Mouse (Mus musculus) left cerebral cortex, postnatal 25 days (tissue): ENCODE measurements around the gene Hoxb5. TPM values are rescaled to one million over a fixed set of nuclear protein-coding genes. Genes with fewer than 3 reads are reported as not detected.

ENCODE experiments used
- DNase-seq, 2 experiments: peaks; one replicate each; pipeline ENCODE4 v3.0.0; 2022; ENCODE audit warnings: low spot score in 2 of 2, mixed read lengths in 1 of 2
- intact Hi-C: fragments of 180-260 bp; cut with DNase I; formaldehyde crosslinking; loops from one replicate; pipeline ENCODE4 v1.15.1; 2025
- total RNA-seq, 2 experiments: library from RNA; stranded (reverse); gene quantifications; 2 replicates each; pipeline ENCODE4 v1.2.3; 2021

The Hoxb5 gene
- total RNA-seq, 2 experiments from 2014 or later, result not detected

- intact Hi-C loops, result loop anchor here (10.0 kb wide), 1 partner anchor 152 kb away; no protein-coding TSS in a partner anchor
- no peak for DNase-seq
These were observed 24.0 kb downstream of the Hoxb5 start for GRCm38 (mm10) chr11:96327122-96327521.

- intact Hi-C loops, result loop anchor here (10.0 kb wide), 1 partner anchor 153 kb away; no protein-coding TSS in a partner anchor
- no peak for DNase-seq
These were observed 24.6 kb downstream of the Hoxb5 start for GRCm38 (mm10) chr11:96327750-96328149.

DNA sequence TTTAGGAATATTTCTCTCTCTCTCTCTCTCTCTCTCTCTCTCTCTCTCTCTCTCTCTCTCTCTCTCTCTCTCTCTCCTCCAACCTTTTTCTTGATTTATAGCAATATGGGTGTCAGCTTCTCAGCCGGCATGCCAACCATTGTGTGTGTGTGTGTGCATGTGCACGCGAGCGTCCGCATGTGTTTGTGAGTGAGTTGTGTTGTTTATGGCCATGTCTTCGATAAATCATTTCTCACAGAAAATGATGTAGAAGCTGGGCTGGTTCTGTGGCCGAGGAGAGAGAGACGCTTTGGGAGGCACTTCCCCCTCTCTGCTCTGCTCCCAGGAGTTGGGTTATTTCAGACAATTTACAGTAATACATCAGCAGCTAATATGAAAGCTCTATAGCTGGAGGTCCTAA lies 25.5 kb downstream of the Hoxb5 start:
- intact Hi-C loops, result loop anchor here (10.0 kb wide), 1 partner anchor 154 kb away; no protein-coding TSS in a partner anchor
- DNase-seq, result no peak

- DNase-seq, result no peak
- intact Hi-C loops, result loop anchor here (10.0 kb wide), 1 partner anchor 417 kb away; the partner anchor contains the start of gene B4galnt2
These were observed 29.0 kb downstream of the Hoxb5 start for GRCm38 (mm10) chr11:96332105-96332504.

DNA sequence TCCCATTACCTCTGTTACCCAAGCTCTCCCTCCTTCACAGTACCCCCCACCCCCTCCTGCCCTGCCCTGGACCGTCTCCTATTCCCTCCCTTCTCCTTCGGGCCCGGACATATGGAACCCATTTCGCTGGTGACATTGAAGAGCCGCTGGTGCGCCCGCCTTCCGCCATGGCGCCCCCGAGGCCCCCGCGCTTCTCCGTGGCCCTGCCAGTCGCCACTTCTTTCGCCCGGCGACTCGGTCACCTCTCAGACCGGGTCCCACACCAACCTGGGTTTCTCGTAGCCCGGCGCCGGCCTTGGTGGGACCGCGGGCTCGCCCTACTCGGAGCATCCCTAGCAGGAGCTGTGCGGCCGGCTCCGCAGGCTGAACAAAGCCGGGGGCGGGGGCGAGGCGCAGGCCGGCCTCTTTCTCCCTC lies 29.5 kb downstream of the Hoxb5 start:
- intact Hi-C loops, result loop anchor here (10.0 kb wide), 1 partner anchor 418 kb away; the partner anchor contains the start of gene B4galnt2
- DNase-seq, result no peak

DNA sequence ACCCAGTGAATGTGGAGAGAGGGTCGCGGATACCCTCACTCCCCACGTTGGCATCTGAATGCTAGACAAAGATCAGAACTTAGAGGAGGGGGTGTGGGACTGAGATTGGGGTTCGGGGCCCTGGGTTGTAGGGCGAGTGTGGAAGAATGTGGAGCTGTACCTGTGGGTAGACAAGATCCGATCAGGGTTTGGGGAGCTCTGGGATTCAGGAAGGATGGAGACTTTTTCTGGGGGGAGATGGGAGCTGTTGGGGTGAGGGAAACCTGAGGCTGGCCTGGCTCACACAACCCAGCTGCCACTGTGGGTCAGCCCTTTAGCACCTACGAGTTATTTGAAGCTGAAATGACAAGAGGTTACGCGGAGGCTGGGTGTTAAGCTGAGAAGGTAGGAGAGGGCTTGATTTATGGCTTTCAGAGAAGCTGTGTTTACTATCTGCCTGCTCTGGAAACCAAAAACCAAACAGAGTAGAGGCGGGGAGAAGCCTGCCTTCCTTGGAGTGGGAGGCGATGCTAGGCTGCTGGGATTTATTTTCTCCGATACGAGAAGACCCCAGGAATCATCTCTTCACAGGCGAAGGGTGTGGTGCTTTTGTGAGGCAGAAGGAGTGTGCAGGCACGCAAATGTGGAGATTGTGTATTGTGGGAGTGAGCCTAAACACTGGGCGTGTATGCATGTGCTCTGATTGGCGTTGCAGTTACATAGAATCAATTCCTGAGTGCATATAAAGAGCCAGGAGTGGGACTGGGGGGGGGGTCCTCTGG lies 30.3 kb downstream of the Hoxb5 start:
- no peak for DNase-seq
- intact Hi-C loops, result loop anchor here (10.0 kb wide), 1 partner anchor 419 kb away; the partner anchor contains the start of gene B4galnt2

DNA sequence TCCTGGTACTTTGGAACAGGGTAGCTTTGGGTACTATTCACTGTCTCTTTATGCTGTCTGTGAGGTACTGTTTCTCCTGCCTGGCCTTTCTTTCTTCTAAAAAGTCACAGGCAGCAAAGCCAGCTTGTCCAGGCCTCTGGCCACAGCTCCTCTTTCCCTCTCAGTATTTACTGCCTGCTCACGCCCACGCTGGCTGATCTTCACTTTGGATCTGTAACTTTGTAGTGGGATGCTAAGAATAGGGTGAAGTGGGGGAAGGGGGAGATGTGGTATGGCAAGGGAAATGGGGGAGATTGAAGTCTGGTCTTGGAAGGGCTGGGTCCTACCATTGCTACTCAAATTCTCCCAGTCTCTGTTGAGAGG lies 30.8 kb downstream of the Hoxb5 start:
- no peak for DNase-seq
- intact Hi-C loops, result loop anchor here (10.0 kb wide), 1 partner anchor 419 kb away; the partner anchor contains the start of gene B4galnt2

GRCm38 (mm10) chr11:96334998-96335397 lies 31.9 kb downstream of the Hoxb5 start:
- intact Hi-C loops, result loop anchor here (10.0 kb wide), 1 partner anchor 420 kb away; the partner anchor contains the start of gene B4galnt2

DNA sequence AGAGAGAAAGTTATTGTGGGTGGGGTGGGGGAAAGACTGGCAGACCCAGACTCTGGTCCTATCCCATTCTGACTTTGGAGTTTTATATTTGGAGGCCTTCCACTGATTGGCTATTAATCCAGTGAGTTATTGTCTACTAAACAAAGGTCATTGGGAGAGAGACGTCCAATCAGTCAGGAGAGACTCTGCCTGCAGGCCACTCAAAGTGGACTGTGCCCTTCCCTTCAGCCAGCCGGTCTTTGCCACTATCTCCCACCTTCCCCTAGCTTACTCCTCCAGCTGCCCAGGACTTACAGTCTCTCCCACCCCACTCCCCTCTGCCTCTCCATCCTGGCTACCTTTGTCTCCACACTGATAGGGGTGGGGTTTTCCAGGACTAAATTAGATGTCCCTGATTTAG lies 33.5 kb downstream of the Hoxb5 start:
- DNase-seq, result no peak
- intact Hi-C loops, result loop anchor here (10.0 kb wide), 1 partner anchor 422 kb away; the partner anchor contains the start of gene B4galnt2

More at GRCm38 (mm10) chr11:96334998-96335397, 31.9 kb downstream of the Hoxb5 start:
- DNase-seq, result no peak

DNA sequence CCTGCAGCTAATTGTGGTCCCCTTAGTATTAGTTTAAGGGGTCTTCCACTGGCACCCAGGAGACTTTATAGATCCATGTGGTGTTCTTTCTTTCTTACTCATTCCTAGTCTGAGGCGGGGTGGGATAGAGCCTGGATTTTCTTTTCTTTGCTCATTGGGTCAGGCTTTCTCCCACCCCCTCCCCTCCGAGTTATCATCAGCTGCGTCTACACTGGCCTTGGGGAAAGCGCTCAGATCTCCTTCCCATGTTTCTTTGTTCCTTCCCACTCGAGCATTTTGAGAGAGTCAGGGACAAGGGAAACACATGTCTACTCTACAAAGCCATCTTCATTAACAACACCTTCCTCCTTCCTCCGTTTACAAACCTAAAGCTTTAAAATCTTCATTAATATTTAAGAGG lies 33.9 kb downstream of the Hoxb5 start:
- intact Hi-C loops, result loop anchor here (10.0 kb wide), 1 partner anchor 422 kb away; the partner anchor contains the start of gene B4galnt2
- DNase-seq, result no peak

- intact Hi-C loops, result loop anchor here (10.0 kb wide), 1 partner anchor 424 kb away; the partner anchor contains the start of gene B4galnt2
- DNase-seq, result no peak
These were observed 36.1 kb downstream of the Hoxb5 start for GRCm38 (mm10) chr11:96338957-96339855.

DNA sequence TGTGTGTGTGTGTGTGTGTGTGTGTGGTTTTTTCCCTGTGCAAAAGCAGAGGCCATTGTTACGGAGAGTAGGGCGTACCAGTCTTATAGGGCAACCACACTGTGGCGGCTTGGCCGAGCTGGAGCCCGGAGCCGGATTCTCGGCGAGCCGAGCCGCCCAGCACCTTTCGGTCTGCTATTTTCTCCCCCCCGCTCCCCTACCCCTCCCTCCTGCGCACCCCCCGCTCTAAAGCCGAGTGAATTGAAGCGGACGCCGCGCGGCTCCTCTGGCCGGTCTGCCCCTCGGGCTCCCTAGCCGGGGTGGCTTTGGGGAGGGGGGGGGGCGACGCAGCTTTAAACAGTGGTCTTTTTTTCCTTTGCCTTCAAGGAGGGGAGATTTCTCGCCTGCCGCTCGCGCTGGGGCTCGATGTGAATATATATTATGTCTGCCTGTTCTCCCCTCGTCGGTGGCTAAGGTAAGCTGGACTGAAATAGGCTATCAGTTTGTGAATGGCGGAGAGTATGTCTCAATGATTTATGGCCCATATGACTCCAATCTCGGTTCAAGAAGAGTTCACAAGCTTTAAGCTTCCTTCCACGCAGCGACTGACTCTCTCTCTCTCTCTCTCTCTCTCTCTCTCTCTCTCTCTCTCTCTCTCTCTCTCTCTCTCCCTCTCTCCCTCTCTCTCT lies 37.7 kb downstream of the Hoxb5 start:
- intact Hi-C loops, result loop anchor here (5.0 kb wide), 2 partner anchors 139 to 164 kb away; no protein-coding TSS in a partner anchor
- no peak for DNase-seq

GRCm38 (mm10) chr11:96341701-96342575 lies 38.8 kb downstream of the Hoxb5 start:
- intact Hi-C loops, result loop anchor here (5.0 kb wide), 2 partner anchors 140 to 165 kb away; no protein-coding TSS in a partner anchor
- DNase-seq, result peak in 1 of 2 experiments; percentile 6

GRCm38 (mm10) chr11:96342576-96342930 lies 39.4 kb downstream of the Hoxb5 start:
- no peak for DNase-seq
- intact Hi-C loops, result loop anchor here (5.0 kb wide), 2 partner anchors 140 to 165 kb away; no protein-coding TSS in a partner anchor

- no peak for DNase-seq
- intact Hi-C loops, result loop anchor here (5.0 kb wide), 2 partner anchors 141 to 166 kb away; no protein-coding TSS in a partner anchor
These were observed 40.1 kb downstream of the Hoxb5 start for GRCm38 (mm10) chr11:96343206-96343745.

DNA sequence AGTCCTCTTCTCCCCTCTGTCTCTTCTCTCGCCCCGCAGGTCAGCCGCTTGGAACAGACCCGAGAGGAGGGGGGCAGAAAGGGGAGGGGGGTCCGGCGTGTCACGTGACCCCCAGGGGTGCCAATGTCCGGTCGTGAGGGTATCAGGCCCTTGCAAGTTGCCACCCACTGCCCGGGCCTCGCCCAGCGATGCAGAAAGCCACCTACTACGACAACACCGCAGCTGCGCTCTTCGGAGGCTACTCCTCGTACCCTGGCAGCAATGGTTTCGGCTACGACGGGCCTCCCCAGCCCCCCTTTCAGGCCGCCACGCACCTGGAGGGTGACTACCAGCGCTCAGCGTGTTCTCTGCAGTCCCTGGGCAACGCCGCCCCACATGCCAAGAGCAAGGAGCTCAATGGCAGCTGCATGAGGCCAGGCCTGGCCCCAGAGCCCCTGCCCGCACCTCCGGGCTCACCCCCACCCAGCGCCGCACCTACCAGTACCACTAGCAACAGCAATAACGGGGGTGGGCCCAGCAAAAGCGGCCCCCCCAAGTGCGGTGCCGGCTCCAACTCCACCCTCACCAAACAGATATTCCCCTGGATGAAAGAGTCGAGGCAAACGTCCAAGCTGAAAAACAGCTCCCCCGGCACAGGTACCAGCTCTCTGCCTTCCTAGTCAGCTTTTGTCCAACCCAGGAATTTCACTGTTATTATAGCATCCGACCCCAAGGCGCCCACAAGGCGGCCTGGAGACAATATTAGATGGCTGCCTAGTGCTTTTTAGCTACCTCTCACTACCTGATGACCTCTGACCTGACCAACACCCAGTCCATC lies 41.1 kb downstream of the Hoxb5 start:
- intact Hi-C loops, result loop anchor here (5.0 kb wide), 2 partner anchors 142 to 167 kb away; no protein-coding TSS in a partner anchor
- no peak for DNase-seq

- no peak for DNase-seq
- intact Hi-C loops, result loop anchor here (5.0 kb wide), 2 partner anchors 143 to 168 kb away; no protein-coding TSS in a partner anchor
These were observed 41.7 kb downstream of the Hoxb5 start for GRCm38 (mm10) chr11:96344878-96345159.
